Mouse (Mus musculus): ENCODE data around the gene B4galt1.

DNA sequence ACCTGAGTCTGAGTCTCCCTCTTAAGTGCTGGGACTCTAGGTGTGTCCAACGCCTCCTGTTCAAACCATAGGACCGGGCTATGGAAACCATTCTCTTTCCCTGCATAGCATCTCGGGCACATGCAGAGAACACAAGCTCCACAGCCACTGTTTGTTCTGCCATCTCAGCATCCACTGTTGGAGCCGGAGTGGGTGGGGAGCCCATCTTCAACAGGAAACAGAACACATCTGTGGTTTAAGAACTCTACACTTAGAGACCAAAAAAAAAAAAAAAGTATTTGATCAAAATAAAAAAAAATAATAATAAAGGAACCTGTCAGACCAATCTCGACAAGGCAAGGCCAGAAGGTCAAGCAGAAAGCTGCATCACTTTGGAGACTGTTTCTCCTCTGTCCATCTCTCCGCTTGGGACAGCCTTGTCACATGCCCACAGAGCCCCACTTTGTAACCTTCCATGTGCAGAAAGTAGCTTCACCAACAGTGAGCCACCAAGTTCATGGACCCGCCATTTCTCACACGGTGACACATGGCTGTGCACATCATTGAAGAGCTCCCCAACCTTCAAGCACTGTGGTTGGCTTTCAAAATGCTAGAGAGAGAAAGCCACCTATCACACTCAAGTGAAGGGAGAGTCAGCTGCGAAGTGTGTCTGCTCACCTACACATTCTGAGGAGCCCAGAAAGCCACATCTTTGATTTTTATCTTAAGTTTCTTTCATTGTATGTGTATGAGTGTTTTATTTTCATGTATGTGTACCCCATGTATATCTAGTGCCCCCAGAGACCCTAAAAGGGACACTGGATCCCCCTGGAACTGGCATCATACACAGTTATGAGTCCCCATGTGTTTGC is 20.2 kb downstream of the B4galt1 start:
- TF ChIP-seq EP300 (IDR thresholded peaks at IDR 0.05; ENCODE audit: low read depth) (no peak), CTCF (IDR thresholded peaks at IDR 0.05; ENCODE audit: low read depth) (no peak)
